Mouse (Mus musculus): Measurements from ENCODE around the gene Erg28. TPM values are rescaled to one million over a fixed set of nuclear protein-coding genes. Genes with fewer than 3 reads are reported as not detected.

Gene Erg28
- polyA plus RNA-seq, 1 experiment from 2014 or later = 89.0 TPM

DNA sequence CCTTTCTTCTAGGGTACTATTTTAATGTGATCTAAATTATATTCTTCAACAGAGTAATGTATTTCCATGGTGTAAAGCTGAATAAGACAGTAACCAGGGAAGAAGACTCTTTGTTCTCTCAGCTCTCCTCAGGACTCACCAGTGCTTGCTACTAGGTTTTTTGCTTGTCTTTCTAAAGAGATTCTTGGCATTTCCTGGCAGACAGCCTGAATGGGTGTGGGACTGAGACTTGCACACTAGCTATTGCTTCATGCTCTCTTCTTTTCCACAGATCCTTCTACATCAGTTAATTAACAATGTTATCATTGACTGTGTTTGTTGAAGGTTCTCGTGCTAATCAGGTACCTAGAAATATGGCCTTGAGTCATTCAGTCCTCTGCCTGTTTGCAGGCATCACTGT lies 29.9 kb upstream of the Erg28 start:
- Histone ChIP-seq H3K9ac (no peak overlapping the region), H3K27me3 (ENCODE audit: control insufficient read depth, insufficient read depth, low read length) (no peaks in the 10 kb centered on the region), H3K36me3 (replicated peaks; ENCODE audit: control insufficient read depth, insufficient read depth) (peaks cover 7% of the 10 kb centered on the region), H3K27ac (no peak overlapping the region), H3K9me3 (ENCODE audit: control insufficient read depth, low read length) (no peaks in the 10 kb centered on the region), H3K4me2 (replicated peaks) (no peak overlapping the region), H3K4me1 (replicated peaks; ENCODE audit: control insufficient read depth, insufficient read depth, low read length) (no peaks in the 10 kb centered on the region), H3K4me3 (replicated peaks; ENCODE audit: low read length) (no peak overlapping the region)
- 84% methylated on average over 1 of the region's 1 CpGs for WGBS
- DNase-seq (ENCODE audit: low spot score) = no peak
- no peak for ATAC-seq (ENCODE audit: low FRiP score)

DNA sequence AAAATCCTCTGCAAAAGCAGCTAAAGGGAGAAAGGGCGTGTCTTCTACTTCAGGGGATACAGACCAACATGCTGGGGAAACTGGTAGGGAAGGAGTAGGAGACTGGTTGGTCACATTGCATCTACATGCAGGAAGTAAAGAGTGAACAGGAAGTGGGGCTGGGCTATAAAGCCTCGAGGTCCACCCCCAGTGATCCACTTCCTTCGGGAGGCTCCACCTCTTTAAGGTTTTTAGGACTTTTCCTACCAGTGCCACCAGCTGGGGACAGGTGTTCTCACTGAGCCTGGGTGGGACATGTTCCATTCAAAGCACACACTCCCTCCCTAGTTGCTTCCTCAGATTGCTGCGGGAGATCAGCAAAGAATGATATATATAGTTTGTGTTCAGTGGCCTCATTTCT lies 29.5 kb upstream of the Erg28 start:
- Histone ChIP-seq H3K9me3 (ENCODE audit: control insufficient read depth, low read length) (no peaks in the 10 kb centered on the region), H3K27me3 (ENCODE audit: control insufficient read depth, insufficient read depth, low read length) (no peaks in the 10 kb centered on the region), H3K27ac (no peak overlapping the region), H3K4me1 (replicated peaks; ENCODE audit: control insufficient read depth, insufficient read depth, low read length) (no peaks in the 10 kb centered on the region), H3K9ac (no peak overlapping the region), H3K36me3 (replicated peaks; ENCODE audit: control insufficient read depth, insufficient read depth) (peaks cover 7% of the 10 kb centered on the region), H3K4me2 (replicated peaks) (no peak overlapping the region), H3K4me3 (replicated peaks; ENCODE audit: low read length) (no peak overlapping the region)
- no peak for ATAC-seq (ENCODE audit: low FRiP score)
- WGBS = 94% methylated on average over 4 of the region's 4 CpGs
- DNase-seq (ENCODE audit: low spot score) = no peak

GRCm38 (mm10) chr12:85850661-85851060 lies 26.3 kb upstream of the Erg28 start:
- H3K4me2 ChIP-seq (replicated peaks) = no peak overlapping the region
- no peaks in the 10 kb centered on the region for H3K9me3 ChIP-seq (ENCODE audit: control insufficient read depth, low read length)
- H3K4me3 ChIP-seq (replicated peaks; ENCODE audit: low read length) = no peak overlapping the region
- peaks cover 9% of the 10 kb centered on the region for H3K36me3 ChIP-seq (replicated peaks; ENCODE audit: control insufficient read depth, insufficient read depth)
- H3K27ac ChIP-seq = no peak overlapping the region
- H3K4me1 ChIP-seq (replicated peaks; ENCODE audit: control insufficient read depth, insufficient read depth, low read length) = no peaks in the 10 kb centered on the region
- ATAC-seq (ENCODE audit: low FRiP score) (no peak), DNase-seq (ENCODE audit: low spot score) (no peak)
- H3K27me3 ChIP-seq (ENCODE audit: control insufficient read depth, insufficient read depth, low read length) = no peaks in the 10 kb centered on the region
- H3K9ac ChIP-seq = no peak overlapping the region
- WGBS = 90% methylated on average over 8 of the region's 8 CpGs

DNA sequence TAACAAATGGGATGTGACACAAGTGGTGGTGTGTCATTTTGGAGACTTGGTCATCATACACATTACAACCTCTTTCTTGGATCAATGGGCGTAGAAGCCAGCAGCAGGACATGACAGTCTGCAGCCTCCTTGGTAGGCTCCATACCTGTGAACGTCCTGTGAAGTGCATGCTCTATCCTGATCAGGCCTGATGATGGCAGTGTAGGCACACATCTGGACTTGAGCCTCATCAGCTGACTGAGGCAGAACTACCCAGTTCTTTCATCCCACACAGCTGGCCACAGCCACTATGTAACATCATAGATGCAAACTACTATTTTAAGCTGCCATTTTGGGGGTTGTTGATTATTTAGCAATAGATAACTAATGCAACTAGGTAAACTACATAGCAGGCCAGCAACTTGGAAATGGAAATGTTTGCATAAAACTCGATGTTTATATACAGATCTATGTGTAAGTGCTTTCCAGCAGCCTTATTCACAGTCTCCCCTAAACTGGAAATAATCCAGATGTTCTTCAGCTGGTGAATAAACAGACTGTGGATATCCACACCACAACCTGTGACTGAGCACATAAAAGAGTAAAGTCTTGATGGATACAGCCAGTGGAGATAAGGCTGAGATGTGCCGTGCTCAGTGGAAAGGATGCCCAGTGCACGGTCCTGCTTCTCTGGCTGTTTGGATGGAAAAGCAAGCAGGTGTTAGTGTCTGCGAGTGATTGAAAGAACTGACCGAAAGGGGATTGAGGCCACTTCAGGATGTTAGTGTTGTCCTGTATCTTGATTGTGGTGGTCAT lies 24.0 kb upstream of the Erg28 start:
- peak; percentile 44 for DNase-seq (ENCODE audit: low spot score)
- 86% methylated on average over 7 of the region's 7 CpGs for WGBS
- Histone ChIP-seq H3K4me3 (replicated peaks; ENCODE audit: low read length) (no peak overlapping the region), H3K9ac (no peak overlapping the region), H3K4me2 (replicated peaks) (no peak overlapping the region), H3K9me3 (ENCODE audit: control insufficient read depth, low read length) (no peaks in the 10 kb centered on the region), H3K27ac (no peak overlapping the region), H3K36me3 (replicated peaks; ENCODE audit: control insufficient read depth, insufficient read depth) (peaks cover 25% of the 10 kb centered on the region), H3K4me1 (replicated peaks; ENCODE audit: control insufficient read depth, insufficient read depth, low read length) (no peaks in the 10 kb centered on the region), H3K27me3 (ENCODE audit: control insufficient read depth, insufficient read depth, low read length) (no peaks in the 10 kb centered on the region)
- ATAC-seq (ENCODE audit: low FRiP score) = no peak

- H3K9me3 ChIP-seq (ENCODE audit: control insufficient read depth, low read length) = no peaks in the 10 kb centered on the region
- no peaks in the 10 kb centered on the region for H3K27me3 ChIP-seq (ENCODE audit: control insufficient read depth, insufficient read depth, low read length)
- 95% methylated on average over 12 of the region's 12 CpGs for WGBS
- no peak overlapping the region for H3K9ac ChIP-seq
- H3K4me1 ChIP-seq (replicated peaks; ENCODE audit: control insufficient read depth, insufficient read depth, low read length) = no peaks in the 10 kb centered on the region
- peaks cover 14% of the 10 kb centered on the region for H3K36me3 ChIP-seq (replicated peaks; ENCODE audit: control insufficient read depth, insufficient read depth)
- H3K4me2 ChIP-seq (replicated peaks) = no peak overlapping the region
- DNase-seq (ENCODE audit: low spot score) (no peak), ATAC-seq (ENCODE audit: low FRiP score) (no peak)
- H3K4me3 ChIP-seq (replicated peaks; ENCODE audit: low read length) = no peak overlapping the region
- no peak overlapping the region for H3K27ac ChIP-seq
These were observed 15.1 kb upstream of the Erg28 start for GRCm38 (mm10) chr12:85839371-85840000.

DNA sequence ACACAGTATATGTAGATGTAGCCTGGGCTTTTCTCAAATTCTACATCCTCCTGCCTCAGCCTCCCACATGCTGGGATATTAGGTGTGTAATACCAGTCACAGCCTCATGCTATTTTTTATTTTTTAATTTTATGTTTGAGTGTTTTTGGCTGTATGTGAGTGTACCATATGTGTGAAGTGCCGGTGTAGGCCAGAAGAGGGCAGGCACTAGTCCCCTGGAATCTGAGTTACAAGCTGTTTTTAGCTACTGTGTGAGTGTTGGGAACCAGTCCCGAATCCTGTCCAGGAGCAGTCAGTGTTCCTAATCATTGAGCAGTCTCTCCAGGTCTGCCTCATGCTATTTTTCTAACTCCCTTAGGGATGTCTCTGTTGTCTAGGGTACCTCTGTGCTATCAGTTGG lies 13.4 kb upstream of the Erg28 start:
- Histone ChIP-seq H3K27ac (no peak overlapping the region), H3K4me1 (replicated peaks; ENCODE audit: control insufficient read depth, insufficient read depth, low read length) (no peaks in the 10 kb centered on the region), H3K4me2 (replicated peaks) (no peak overlapping the region), H3K36me3 (replicated peaks; ENCODE audit: control insufficient read depth, insufficient read depth) (peaks cover 20% of the 10 kb centered on the region), H3K9me3 (ENCODE audit: control insufficient read depth, low read length) (no peaks in the 10 kb centered on the region), H3K4me3 (replicated peaks; ENCODE audit: low read length) (no peak overlapping the region), H3K9ac (no peak overlapping the region), H3K27me3 (ENCODE audit: control insufficient read depth, insufficient read depth, low read length) (no peaks in the 10 kb centered on the region)
- no peak for ATAC-seq (ENCODE audit: low FRiP score)
- WGBS = 96% methylated on average over 2 of the region's 2 CpGs
- DNase-seq (ENCODE audit: low spot score) = no peak

- H3K4me2 ChIP-seq (replicated peaks) = no peak overlapping the region
- H3K4me3 ChIP-seq (replicated peaks; ENCODE audit: low read length) = no peak overlapping the region
- H3K27me3 ChIP-seq (ENCODE audit: control insufficient read depth, insufficient read depth, low read length) = no peaks in the 10 kb centered on the region
- no peak overlapping the region for H3K9ac ChIP-seq
- H3K27ac ChIP-seq = no peak overlapping the region
- ATAC-seq (ENCODE audit: low FRiP score) (no peak), DNase-seq (ENCODE audit: low spot score) (no peak)
- H3K4me1 ChIP-seq (replicated peaks; ENCODE audit: control insufficient read depth, insufficient read depth, low read length) = no peaks in the 10 kb centered on the region
- H3K9me3 ChIP-seq (ENCODE audit: control insufficient read depth, low read length) = no peaks in the 10 kb centered on the region
- peaks cover 40% of the 10 kb centered on the region for H3K36me3 ChIP-seq (replicated peaks; ENCODE audit: control insufficient read depth, insufficient read depth)
- WGBS = 81% methylated on average over 2 of the region's 2 CpGs
These were observed 10.2 kb upstream of the Erg28 start for GRCm38 (mm10) chr12:85834543-85834942.

DNA sequence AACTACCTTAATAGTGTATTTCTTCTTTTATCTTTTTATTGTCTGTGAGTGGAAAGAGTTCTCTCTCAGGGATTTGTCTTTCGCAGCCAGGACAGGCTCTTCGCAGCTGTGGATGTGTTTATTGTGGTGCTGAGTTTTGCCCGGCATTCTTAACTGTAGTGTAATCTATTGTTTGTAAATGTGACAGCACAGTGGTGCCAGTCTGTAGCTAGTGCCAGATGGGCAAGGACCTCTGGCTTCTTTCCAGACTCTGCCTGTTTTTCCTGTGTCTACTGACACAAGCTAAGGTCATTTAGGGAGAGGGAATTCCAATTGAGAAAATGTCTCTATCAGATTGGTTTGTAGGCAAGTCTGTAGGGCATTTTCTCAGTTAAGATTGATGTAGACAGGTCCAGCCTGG lies 6.3 kb upstream of the Erg28 start:
- H3K27ac ChIP-seq = no peak overlapping the region
- no peak overlapping the region for H3K4me2 ChIP-seq (replicated peaks)
- no peak overlapping the region for H3K4me3 ChIP-seq (replicated peaks; ENCODE audit: low read length)
- H3K9ac ChIP-seq = no peak overlapping the region
- DNase-seq (ENCODE audit: low spot score) (no peak), ATAC-seq (ENCODE audit: low FRiP score) (no peak)
- WGBS = 79% methylated on average over 3 of the region's 3 CpGs
- H3K36me3 ChIP-seq (replicated peaks; ENCODE audit: control insufficient read depth, insufficient read depth) = peaks cover 41% of the 10 kb centered on the region
- 0 out of 2 replicates have a peak, but pooled peaks cover under 1% of the 10 kb centered on the region for H3K4me1 ChIP-seq (replicated peaks; ENCODE audit: control insufficient read depth, insufficient read depth, low read length)
- H3K9me3 ChIP-seq (ENCODE audit: control insufficient read depth, low read length) = no peaks in the 10 kb centered on the region
- no peaks in the 10 kb centered on the region for H3K27me3 ChIP-seq (ENCODE audit: control insufficient read depth, insufficient read depth, low read length)

GRCm38 (mm10) chr12:85829866-85830265 lies 5.5 kb upstream of the Erg28 start:
- H3K27ac ChIP-seq = no peak overlapping the region
- H3K27me3 ChIP-seq (ENCODE audit: control insufficient read depth, insufficient read depth, low read length) = no peaks in the 10 kb centered on the region
- H3K4me1 ChIP-seq (replicated peaks; ENCODE audit: control insufficient read depth, insufficient read depth, low read length) = 0 out of 2 replicates have a peak, but pooled peaks cover 6% of the 10 kb centered on the region
- peaks cover 41% of the 10 kb centered on the region for H3K36me3 ChIP-seq (replicated peaks; ENCODE audit: control insufficient read depth, insufficient read depth)
- H3K9me3 ChIP-seq (ENCODE audit: control insufficient read depth, low read length) = no peaks in the 10 kb centered on the region
- H3K4me3 ChIP-seq (replicated peaks; ENCODE audit: low read length) = no peak overlapping the region
- H3K4me2 ChIP-seq (replicated peaks) = no peak overlapping the region
- H3K9ac ChIP-seq = no peak overlapping the region
- no peak for ATAC-seq (ENCODE audit: low FRiP score)
- no peak for DNase-seq (ENCODE audit: low spot score)
- 94% methylated on average over 3 of the region's 3 CpGs for WGBS
